Mouse (Mus musculus): ENCODE measurements at regions not wholly inside any gene's neighbourhood (a gene's known extent, or its start where the extent isn't known, plus 50 kb on each side); places are given as distances from the start of the nearest gene placed in this dataset.

- 66% methylated on average over 7 of the region's 7 CpGs for WGBS (ENCODE audit: insufficient replicate concordance)
- Histone ChIP-seq H3K4me2 (no peak overlapping the region), H3K9me3 (replicated peaks) (no peaks in the 10 kb centered on the region), H3K9ac (no peak overlapping the region), H3K27me3 (no peaks in the 10 kb centered on the region), H3K36me3 (no peaks in the 10 kb centered on the region), H3K4me3 (replicated peaks) (no peak overlapping the region), H3K27ac (no peak overlapping the region), H3K4me1 (replicated peaks) (peaks cover 14% of the 10 kb centered on the region; the same call in 1 of the 2 replicates)
- DNase-seq (no peak), ATAC-seq (ENCODE audit: low read depth) (no peak)
Observed at GRCm38 (mm10) chr17:84022358-84022757, 165.4 kb downstream of the Zfp36l2 start.

- Histone ChIP-seq H3K36me3 (no peaks in the 10 kb centered on the region), H3K27me3 (no peaks in the 10 kb centered on the region), H3K9ac (no peak overlapping the region), H3K4me2 (no peak overlapping the region), H3K9me3 (replicated peaks) (no peaks in the 10 kb centered on the region), H3K27ac (no peak overlapping the region), H3K4me3 (replicated peaks) (no peak overlapping the region), H3K4me1 (replicated peaks) (peaks cover 7% of the 10 kb centered on the region; the same call in 1 of the 2 replicates)
- ATAC-seq (ENCODE audit: low read depth) (no peak), DNase-seq (no peak)
- WGBS (ENCODE audit: insufficient replicate concordance), result 36% methylated on average over 1 of the region's 1 CpGs
Observed at GRCm38 (mm10) chr17:84018817-84019216, 168.9 kb downstream of the Zfp36l2 start.

- peaks cover 7% of the 10 kb centered on the region; the same call in 1 of the 2 replicates for H3K4me1 ChIP-seq (replicated peaks)
- H3K27me3 ChIP-seq, result no peaks in the 10 kb centered on the region
- H3K9ac ChIP-seq, result no peak overlapping the region
- no peak for DNase-seq
- no peaks in the 10 kb centered on the region for H3K9me3 ChIP-seq (replicated peaks)
- no peak overlapping the region for H3K4me2 ChIP-seq
- H3K27ac ChIP-seq, result no peak overlapping the region
- ATAC-seq (ENCODE audit: low read depth), result no peak
- H3K4me3 ChIP-seq (replicated peaks), result no peak overlapping the region
- 57% methylated on average over 4 of the region's 4 CpGs for WGBS (ENCODE audit: insufficient replicate concordance)
- no peaks in the 10 kb centered on the region for H3K36me3 ChIP-seq
Observed at GRCm38 (mm10) chr17:84017891-84018290, 169.9 kb downstream of the Zfp36l2 start.

- no peak overlapping the region for H3K27ac ChIP-seq
- no peaks in the 10 kb centered on the region for H3K27me3 ChIP-seq
- no peaks in the 10 kb centered on the region for H3K9me3 ChIP-seq (replicated peaks)
- H3K4me2 ChIP-seq, result no peak overlapping the region
- no peaks in the 10 kb centered on the region for H3K36me3 ChIP-seq
- ATAC-seq (ENCODE audit: low read depth), result no peak
- WGBS (ENCODE audit: insufficient replicate concordance), result 52% methylated on average over 12 of the region's 12 CpGs
- no peak overlapping the region for H3K9ac ChIP-seq
- H3K4me1 ChIP-seq (replicated peaks), result peaks cover 17% of the 10 kb centered on the region
- DNase-seq, result no peak
- H3K4me3 ChIP-seq (replicated peaks), result no peak overlapping the region
Observed at GRCm38 (mm10) chr17:84014287-84015039, 166.7 kb upstream of the Haao start.

- Histone ChIP-seq H3K4me2 (no peak overlapping the region), H3K27me3 (0 out of 2 replicates have a peak, but pooled peaks cover 2% of the 10 kb centered on the region), H3K36me3 (no peaks in the 10 kb centered on the region), H3K27ac (no peak overlapping the region), H3K9me3 (replicated peaks) (no peaks in the 10 kb centered on the region), H3K4me3 (replicated peaks) (no peak overlapping the region), H3K9ac (no peak overlapping the region), H3K4me1 (replicated peaks) (peaks cover 32% of the 10 kb centered on the region)
- no peak for ATAC-seq (ENCODE audit: low read depth)
- 51% methylated on average over 3 of the region's 3 CpGs for WGBS (ENCODE audit: insufficient replicate concordance)
- DNase-seq, result no peak
Observed at GRCm38 (mm10) chr17:84010492-84011060, 162.8 kb upstream of the Haao start.

- no peak overlapping the region for H3K27ac ChIP-seq
- H3K4me2 ChIP-seq, result no peak overlapping the region
- no peaks in the 10 kb centered on the region for H3K36me3 ChIP-seq
- ATAC-seq (ENCODE audit: low read depth) (no peak), DNase-seq (no peak)
- no peaks in the 10 kb centered on the region for H3K9me3 ChIP-seq (replicated peaks)
- H3K4me1 ChIP-seq (replicated peaks), result peaks cover 32% of the 10 kb centered on the region
- no peak overlapping the region for H3K9ac ChIP-seq
- no peak overlapping the region for H3K4me3 ChIP-seq (replicated peaks)
- 0 out of 2 replicates have a peak, but pooled peaks cover 2% of the 10 kb centered on the region for H3K27me3 ChIP-seq
- 61% methylated on average over 7 of the region's 7 CpGs for WGBS (ENCODE audit: insufficient replicate concordance)
Observed at GRCm38 (mm10) chr17:84009966-84010365, 162.2 kb upstream of the Haao start.

GRCm38 (mm10) chr17:84009194-84009593 lies 161.4 kb upstream of the Haao start:
- Histone ChIP-seq H3K27me3 (peaks cover 7% of the 10 kb centered on the region; the same call in 1 of the 2 replicates), H3K9me3 (replicated peaks) (no peaks in the 10 kb centered on the region), H3K36me3 (no peaks in the 10 kb centered on the region), H3K27ac (no peak overlapping the region), H3K4me2 (no peak overlapping the region), H3K4me3 (replicated peaks) (no peak overlapping the region), H3K9ac (no peak overlapping the region), H3K4me1 (replicated peaks) (peaks cover 30% of the 10 kb centered on the region)
- ATAC-seq (ENCODE audit: low read depth) (no peak), DNase-seq (no peak)
- WGBS (ENCODE audit: insufficient replicate concordance), result 78% methylated on average over 8 of the region's 8 CpGs

- H3K27ac ChIP-seq, result no peak overlapping the region
- peaks cover 34% of the 10 kb centered on the region for H3K4me1 ChIP-seq (replicated peaks)
- peaks cover 7% of the 10 kb centered on the region; the same call in 1 of the 2 replicates for H3K27me3 ChIP-seq
- no peaks in the 10 kb centered on the region for H3K36me3 ChIP-seq
- WGBS (ENCODE audit: insufficient replicate concordance), result 51% methylated on average over 7 of the region's 7 CpGs
- H3K4me2 ChIP-seq, result no peak overlapping the region
- no peaks in the 10 kb centered on the region for H3K9me3 ChIP-seq (replicated peaks)
- no peak overlapping the region for H3K4me3 ChIP-seq (replicated peaks)
- no peak overlapping the region for H3K9ac ChIP-seq
- ATAC-seq (ENCODE audit: low read depth) (no peak), DNase-seq (no peak)
Observed at GRCm38 (mm10) chr17:84008682-84009052, 160.9 kb upstream of the Haao start.

GRCm38 (mm10) chr17:84008035-84008681 lies 160.4 kb upstream of the Haao start:
- Histone ChIP-seq H3K4me1 (replicated peaks) (peaks cover 34% of the 10 kb centered on the region), H3K27ac (no peak overlapping the region), H3K36me3 (no peaks in the 10 kb centered on the region), H3K4me3 (replicated peaks) (no peak overlapping the region), H3K9ac (no peak overlapping the region), H3K27me3 (peaks cover 7% of the 10 kb centered on the region; the same call in 1 of the 2 replicates), H3K4me2 (no peak overlapping the region), H3K9me3 (replicated peaks) (no peaks in the 10 kb centered on the region)
- ATAC-seq (ENCODE audit: low read depth) (no peak), DNase-seq (no peak)
- WGBS (ENCODE audit: insufficient replicate concordance), result 58% methylated on average over 12 of the region's 12 CpGs

- no peak overlapping the region for H3K27ac ChIP-seq
- H3K4me3 ChIP-seq (replicated peaks), result no peak overlapping the region
- WGBS (ENCODE audit: insufficient replicate concordance), result 31% methylated on average over 9 of the region's 9 CpGs
- peaks cover 34% of the 10 kb centered on the region for H3K4me1 ChIP-seq (replicated peaks)
- H3K27me3 ChIP-seq, result peaks cover 7% of the 10 kb centered on the region; the same call in 1 of the 2 replicates
- no peak overlapping the region for H3K4me2 ChIP-seq
- DNase-seq (no peak), ATAC-seq (ENCODE audit: low read depth) (no peak)
- no peak overlapping the region for H3K9ac ChIP-seq
- H3K36me3 ChIP-seq, result no peaks in the 10 kb centered on the region
- no peaks in the 10 kb centered on the region for H3K9me3 ChIP-seq (replicated peaks)
Observed at GRCm38 (mm10) chr17:84006748-84007147, 159.0 kb upstream of the Haao start.

GRCm38 (mm10) chr17:84004237-84004636 lies 156.5 kb upstream of the Haao start:
- peaks cover 7% of the 10 kb centered on the region; the same call in 1 of the 2 replicates for H3K27me3 ChIP-seq
- no peak overlapping the region for H3K4me2 ChIP-seq
- DNase-seq (no peak), ATAC-seq (ENCODE audit: low read depth) (no peak)
- no peaks in the 10 kb centered on the region for H3K36me3 ChIP-seq
- no peak overlapping the region for H3K27ac ChIP-seq
- 34% methylated on average over 6 of the region's 6 CpGs for WGBS (ENCODE audit: insufficient replicate concordance)
- H3K9me3 ChIP-seq (replicated peaks), result no peaks in the 10 kb centered on the region
- H3K4me3 ChIP-seq (replicated peaks), result no peak overlapping the region
- H3K9ac ChIP-seq, result no peak overlapping the region
- peaks cover 30% of the 10 kb centered on the region for H3K4me1 ChIP-seq (replicated peaks)
